Mouse (Mus musculus): ENCODE data around the gene BC107364. TPM values are rescaled to one million over a fixed set of nuclear protein-coding genes. Genes with fewer than 3 reads are reported as not detected.
"Not testable (repeated sequence)": the region's sequence is repeated elsewhere in the genome, so short reads cannot be mapped to it uniquely, and the experiment has no call there.

The BC107364 gene
- total RNA-seq, 2 experiments from 2014 or later, result not detected

DNA sequence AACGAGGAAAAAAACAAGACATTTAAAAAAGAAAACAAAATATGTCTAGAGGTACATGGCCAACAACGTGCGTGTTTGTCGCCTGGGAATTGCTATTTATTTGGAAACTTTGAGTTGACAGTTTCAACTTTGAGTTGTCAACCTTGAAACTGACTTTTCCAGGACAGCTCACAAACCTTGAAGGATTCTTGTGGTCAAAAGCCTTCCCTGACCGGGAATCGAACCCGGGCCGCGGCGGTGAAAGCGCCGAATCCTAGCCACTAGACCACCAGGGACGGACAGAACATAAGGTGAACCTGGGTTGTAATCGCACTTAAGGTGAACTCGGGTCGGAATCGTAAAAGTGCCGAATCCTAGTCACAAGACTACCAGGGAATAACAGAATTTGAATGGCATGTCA lies 64.9 kb downstream of the BC107364 start:
- not testable (repeated sequence) for ATAC-seq (replicated peaks; ENCODE audit: low FRiP score, poor library complexity, severe bottlenecking)

Other genes starting within 250 kb of the BC107364 start
- gene Bola1, start 232.6 kb downstream of the BC107364 start, total RNA-seq (2015; ENCODE audit: low replicate concordance), result 10.8 and 11.3 TPM in 2 replicates
- gene Bola1, start 232.6 kb downstream of the BC107364 start, total RNA-seq (2017; ENCODE audit: low replicate concordance), result 4.9 and 15.5 TPM in 2 replicates
- gene Hist2h2ab, start 232.4 kb downstream of the BC107364 start, total RNA-seq (2015; ENCODE audit: low replicate concordance), result 6.8 and 8.4 TPM in 2 replicates
- 256 and 561 TPM in 2 replicates for gene Hist2h2ab, start 232.4 kb downstream of the BC107364 start, total RNA-seq (2017; ENCODE audit: low replicate concordance)
- 180 and 195 TPM in 2 replicates for gene Hist2h2ac, start 231.4 kb downstream of the BC107364 start, total RNA-seq (2015; ENCODE audit: low replicate concordance)
- gene Hist2h2ac, start 231.4 kb downstream of the BC107364 start, total RNA-seq (2017; ENCODE audit: low replicate concordance), result 7,308 and 8,144 TPM in 2 replicates
- 46.5 and 50.7 TPM in 2 replicates for gene Hist2h2be, start 231.2 kb downstream of the BC107364 start, total RNA-seq (2015; ENCODE audit: low replicate concordance)
- 35.9 and 44.5 TPM in 2 replicates for gene Hist2h2be, start 231.2 kb downstream of the BC107364 start, total RNA-seq (2017; ENCODE audit: low replicate concordance)
- 1,103 and 1,242 TPM in 2 replicates for gene Hist2h3c2, start 213.2 kb downstream of the BC107364 start, total RNA-seq (2015; ENCODE audit: low replicate concordance)
- 928 and 1,001 TPM in 2 replicates for gene Hist2h3c2, start 213.2 kb downstream of the BC107364 start, total RNA-seq (2017; ENCODE audit: low replicate concordance)
- gene Hist2h2aa2, start 212.0 kb downstream of the BC107364 start, total RNA-seq (2015; ENCODE audit: low replicate concordance), result 454 and 530 TPM in 2 replicates
- gene Hist2h2aa2, start 212.0 kb downstream of the BC107364 start, total RNA-seq (2017; ENCODE audit: low replicate concordance), result 15,181 TPM in 1 of 2 replicates, not detected in the other
- not detected in 2 replicates for gene Hist2h2aa1, start 206.8 kb downstream of the BC107364 start, total RNA-seq (2015; ENCODE audit: low replicate concordance)
- gene Hist2h2aa1, start 206.8 kb downstream of the BC107364 start, total RNA-seq (2017; ENCODE audit: low replicate concordance), result 13,356 and 26,437 TPM in 2 replicates
- gene Hist2h3c1, start 205.6 kb downstream of the BC107364 start, total RNA-seq (2015; ENCODE audit: low replicate concordance), result 79.3 and 122 TPM in 2 replicates
- gene Hist2h3c1, start 205.6 kb downstream of the BC107364 start, total RNA-seq (2017; ENCODE audit: low replicate concordance), result 53.9 and 62.7 TPM in 2 replicates
- gene Hist2h4, start 189.0 kb downstream of the BC107364 start, total RNA-seq (2015; ENCODE audit: low replicate concordance), result 928 and 1,194 TPM in 2 replicates
- gene Hist2h4, start 189.0 kb downstream of the BC107364 start, total RNA-seq (2017; ENCODE audit: low replicate concordance), result 316 and 543 TPM in 2 replicates
- gene Hist2h3b, start 183.7 kb downstream of the BC107364 start, total RNA-seq (2015; ENCODE audit: low replicate concordance), result 2,922 and 3,470 TPM in 2 replicates
- gene Hist2h3b, start 183.7 kb downstream of the BC107364 start, total RNA-seq (2017; ENCODE audit: low replicate concordance), result 1,426 and 2,043 TPM in 2 replicates
- 4,676 and 5,120 TPM in 2 replicates for gene Hist2h2bb, start 182.6 kb downstream of the BC107364 start, total RNA-seq (2015; ENCODE audit: low replicate concordance)
- 18,393 and 25,698 TPM in 2 replicates for gene Hist2h2bb, start 182.6 kb downstream of the BC107364 start, total RNA-seq (2017; ENCODE audit: low replicate concordance)
- 3.8 and 5.0 TPM in 2 replicates for gene Fcgr1, start 158.3 kb downstream of the BC107364 start, total RNA-seq (2015; ENCODE audit: low replicate concordance)
- gene Fcgr1, start 158.3 kb downstream of the BC107364 start, total RNA-seq (2017; ENCODE audit: low replicate concordance), result 4.1 TPM in 1 of 2 replicates, not detected in the other
- gene Hfe2, start 72.9 kb upstream of the BC107364 start, total RNA-seq (2015; ENCODE audit: low replicate concordance), result not detected in 2 replicates
- gene Hfe2, start 72.9 kb upstream of the BC107364 start, total RNA-seq (2017; ENCODE audit: low replicate concordance), result not detected in 2 replicates
- gene Txnip, start 105.7 kb upstream of the BC107364 start, total RNA-seq (2015; ENCODE audit: low replicate concordance), result 99.5 and 157 TPM in 2 replicates
- gene Txnip, start 105.7 kb upstream of the BC107364 start, total RNA-seq (2017; ENCODE audit: low replicate concordance), result 59.8 and 70.0 TPM in 2 replicates
- not detected in 2 replicates for gene Gm16253, start 124.7 kb upstream of the BC107364 start, total RNA-seq (2015; ENCODE audit: low replicate concordance)
- not detected in 2 replicates for gene Gm16253, start 124.7 kb upstream of the BC107364 start, total RNA-seq (2017; ENCODE audit: low replicate concordance)
- 29.2 and 32.7 TPM in 2 replicates for gene Polr3gl, start 141.9 kb upstream of the BC107364 start, total RNA-seq (2015; ENCODE audit: low replicate concordance)
- gene Polr3gl, start 141.9 kb upstream of the BC107364 start, total RNA-seq (2017; ENCODE audit: low replicate concordance), result 20.9 and 63.7 TPM in 2 replicates
- not detected in 2 replicates for gene Ankrd34a, start 144.3 kb upstream of the BC107364 start, total RNA-seq (2015; ENCODE audit: low replicate concordance)
- not detected in 2 replicates for gene Ankrd34a, start 144.3 kb upstream of the BC107364 start, total RNA-seq (2017; ENCODE audit: low replicate concordance)
- not detected in 2 replicates for gene Lix1l, start 148.8 kb upstream of the BC107364 start, total RNA-seq (2015; ENCODE audit: low replicate concordance)
- 0.13 TPM in 1 of 2 replicates, not detected in the other for gene Lix1l, start 148.8 kb upstream of the BC107364 start, total RNA-seq (2017; ENCODE audit: low replicate concordance)
- 54.5 and 72.4 TPM in 2 replicates for gene Rbm8a, start 177.6 kb upstream of the BC107364 start, total RNA-seq (2015; ENCODE audit: low replicate concordance)
- 18.3 and 36.5 TPM in 2 replicates for gene Rbm8a, start 177.6 kb upstream of the BC107364 start, total RNA-seq (2017; ENCODE audit: low replicate concordance)
- 9.7 and 18.9 TPM in 2 replicates for gene Pex11b, start 183.1 kb upstream of the BC107364 start, total RNA-seq (2015; ENCODE audit: low replicate concordance)
- gene Pex11b, start 183.1 kb upstream of the BC107364 start, total RNA-seq (2017; ENCODE audit: low replicate concordance), result 0.68 and 5.4 TPM in 2 replicates
- not detected in 2 replicates for gene Gm42957, start 183.2 kb upstream of the BC107364 start, total RNA-seq (2015; ENCODE audit: low replicate concordance)
- gene Gm42957, start 183.2 kb upstream of the BC107364 start, total RNA-seq (2017; ENCODE audit: low replicate concordance), result not detected in 2 replicates
- 0.36 TPM in 1 of 2 replicates, not detected in the other for gene Itga10, start 193.3 kb upstream of the BC107364 start, total RNA-seq (2015; ENCODE audit: low replicate concordance)
- gene Itga10, start 193.3 kb upstream of the BC107364 start, total RNA-seq (2017; ENCODE audit: low replicate concordance), result not detected in 2 replicates
- gene Ankrd35, start 217.8 kb upstream of the BC107364 start, total RNA-seq (2015; ENCODE audit: low replicate concordance), result not detected in 2 replicates
- gene Ankrd35, start 217.8 kb upstream of the BC107364 start, total RNA-seq (2017; ENCODE audit: low replicate concordance), result not detected in 2 replicates
- 1.3 and 6.5 TPM in 2 replicates for gene Pias3, start 244.1 kb upstream of the BC107364 start, total RNA-seq (2015; ENCODE audit: low replicate concordance)
- gene Pias3, start 244.1 kb upstream of the BC107364 start, total RNA-seq (2017; ENCODE audit: low replicate concordance), result 2.1 TPM in 1 of 2 replicates, not detected in the other